Mouse (Mus musculus): ENCODE data around the gene Znrf1.
"Not testable (repeated sequence)": the region's sequence is repeated elsewhere in the genome, so short reads cannot be mapped to it uniquely, and the experiment has no call there.

The Znrf1 gene

GRCm38 (mm10) chr8:111536031-111536977 is at the start of gene Znrf1:
Znrf1 (plus strand) TSS chr8:111536097.
- DNase-seq (ENCODE audit: low read depth, low spot score): peak; percentile 86

DNA sequence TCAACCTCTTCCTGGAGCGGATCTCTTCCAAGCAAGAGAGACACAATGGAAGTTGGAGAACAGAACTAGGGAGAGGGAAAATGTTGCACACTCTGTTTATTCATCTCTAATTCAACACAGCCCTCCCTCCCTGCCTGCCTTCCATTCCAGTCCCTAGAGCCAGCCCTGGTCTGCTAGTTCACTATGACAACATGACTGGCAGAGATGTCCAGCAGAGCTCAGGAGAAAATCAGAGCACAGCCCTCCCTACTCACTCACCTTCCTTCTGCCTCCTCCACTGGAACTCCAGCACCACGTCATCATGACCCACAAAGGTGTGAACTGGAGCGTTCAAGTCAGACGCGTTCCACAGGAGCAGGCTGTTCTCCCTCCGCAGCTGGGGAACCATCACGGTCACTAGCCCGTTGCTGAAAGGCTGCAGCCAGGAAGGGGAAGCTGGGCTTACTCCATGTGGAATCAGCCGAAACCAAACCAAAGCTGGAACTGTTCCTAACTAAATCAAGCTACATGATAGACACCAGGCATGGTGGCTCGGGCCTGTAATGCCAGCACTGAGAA is 45.8 kb upstream of the Znrf1 start:
- no peak for DNase-seq (ENCODE audit: low read depth, low spot score)

DNA sequence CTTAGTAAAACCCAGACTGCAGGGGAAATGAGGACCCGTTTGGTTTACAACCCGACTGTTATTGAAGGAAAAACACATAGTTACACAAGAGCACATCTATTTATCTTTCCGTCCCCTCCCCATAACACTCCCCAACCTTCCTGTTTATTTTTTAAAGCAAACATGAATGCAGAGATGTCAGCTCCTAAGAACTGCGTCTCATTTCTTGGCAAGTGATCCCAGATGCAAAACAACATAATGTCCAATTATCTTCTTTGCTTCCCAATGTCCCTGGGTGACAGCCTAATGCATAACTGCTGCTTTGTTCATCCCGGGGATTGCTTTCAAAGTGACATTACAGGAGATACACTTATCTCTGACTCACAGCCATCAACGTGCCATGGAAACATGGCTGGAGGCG is 44.7 kb upstream of the Znrf1 start:
- DNase-seq (ENCODE audit: low read depth, low spot score): no peak

DNA sequence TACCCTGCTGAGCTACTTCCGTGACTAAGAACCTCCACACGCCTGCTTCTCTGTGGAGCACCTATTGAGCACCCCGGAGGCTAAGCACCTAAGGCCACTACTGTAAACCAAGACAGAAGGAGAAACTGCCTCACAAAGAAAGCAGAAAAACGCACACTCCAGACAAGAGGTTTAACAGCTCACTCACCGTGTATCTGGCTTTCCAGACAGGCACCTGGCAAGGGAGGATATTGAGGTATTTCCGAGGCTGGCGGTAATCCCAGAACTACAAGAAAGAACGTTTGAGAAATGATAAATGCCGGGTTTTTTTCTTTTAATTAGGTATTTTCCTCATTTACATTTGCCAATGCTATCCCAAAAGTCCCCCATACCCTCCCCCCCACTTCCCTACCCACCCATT is 43.4 kb upstream of the Znrf1 start:
- DNase-seq (ENCODE audit: low read depth, low spot score): no peak

DNA sequence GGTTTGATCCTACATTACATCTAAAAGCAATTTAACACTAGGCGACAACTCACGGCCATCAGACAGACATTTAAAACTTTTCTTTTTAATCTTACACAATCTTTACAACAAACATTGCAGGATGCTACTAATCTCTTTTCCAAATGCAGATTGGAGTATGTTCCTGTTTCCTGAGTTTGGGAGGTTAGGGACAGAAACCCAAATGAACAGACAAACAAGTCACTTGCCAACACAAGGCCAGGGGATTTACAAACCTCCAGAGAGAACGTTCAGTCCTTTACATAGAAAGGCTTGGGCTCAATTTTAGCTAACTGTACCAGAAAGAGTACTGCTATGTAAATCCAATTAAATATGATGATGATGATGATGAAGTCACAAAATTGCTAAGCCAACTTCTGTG is 42.7 kb upstream of the Znrf1 start:
- DNase-seq (ENCODE audit: low read depth, low spot score): no peak

- DNase-seq (ENCODE audit: low read depth, low spot score): no peak
These were observed 39.6 kb upstream of the Znrf1 start for GRCm38 (mm10) chr8:111496326-111496725.

GRCm38 (mm10) chr8:111498249-111498648 is 37.6 kb upstream of the Znrf1 start:
- DNase-seq (ENCODE audit: low read depth, low spot score): not testable (repeated sequence)

DNA sequence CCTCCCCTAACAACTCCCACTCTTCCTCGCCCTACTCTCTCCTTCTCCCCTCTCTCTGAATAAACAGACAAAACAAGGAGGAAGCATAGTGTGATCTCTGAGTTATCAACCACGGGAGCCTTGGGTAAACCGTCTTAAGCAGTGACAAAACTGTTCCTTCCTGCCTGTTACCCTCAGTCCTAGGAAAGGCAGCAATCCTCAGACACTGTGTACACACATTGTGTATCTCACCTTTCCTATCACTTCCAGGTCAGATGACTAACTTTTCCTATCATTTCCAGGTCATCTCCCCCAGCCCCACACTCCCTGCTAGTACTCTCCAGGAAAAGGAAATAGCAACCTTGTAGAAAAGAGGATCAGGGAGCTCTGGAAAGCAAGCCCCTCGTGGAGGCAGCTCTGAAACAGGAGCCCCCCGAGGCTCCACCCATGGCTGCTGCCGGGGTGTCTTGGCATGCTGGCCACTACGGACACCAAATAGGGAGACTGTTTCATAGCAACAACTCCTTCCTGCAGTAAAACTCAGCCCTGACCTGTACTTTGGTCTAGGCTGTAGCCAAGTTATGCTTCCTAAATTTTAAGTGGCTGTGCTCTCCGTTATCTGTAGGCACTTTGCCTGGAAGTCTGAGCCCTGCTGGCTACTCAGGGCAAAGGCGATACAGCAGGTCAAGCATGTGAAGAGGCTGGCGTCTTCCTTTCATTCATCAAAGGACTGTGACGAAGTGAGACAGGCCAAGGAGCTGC is 34.0 kb upstream of the Znrf1 start:
- DNase-seq (ENCODE audit: low read depth, low spot score): no peak

GRCm38 (mm10) chr8:111508566-111508965 is 27.3 kb upstream of the Znrf1 start:
- no peak for DNase-seq (ENCODE audit: low read depth, low spot score)

GRCm38 (mm10) chr8:111509278-111509677 is 26.6 kb upstream of the Znrf1 start:
- no peak for DNase-seq (ENCODE audit: low read depth, low spot score)

DNA sequence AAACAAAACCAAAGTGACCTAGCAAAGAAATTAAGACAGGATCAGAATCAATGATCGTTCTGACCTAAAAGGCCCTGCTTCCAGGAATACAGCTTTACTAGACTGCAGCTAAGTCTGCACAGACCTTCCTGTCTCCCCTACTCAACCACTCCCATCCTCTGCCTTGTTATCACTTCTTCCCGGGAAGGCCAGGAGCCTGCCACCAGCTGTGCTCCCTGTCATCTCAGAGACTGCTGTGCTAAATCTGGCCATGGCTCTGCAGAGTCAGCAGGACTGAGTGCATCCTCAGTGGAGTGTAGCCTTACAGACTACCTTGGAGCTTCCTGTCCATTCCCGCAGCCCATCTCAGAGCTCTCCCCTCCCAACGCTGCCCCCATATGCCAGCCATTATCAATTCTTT is 25.5 kb upstream of the Znrf1 start:
- DNase-seq (ENCODE audit: low read depth, low spot score): peak; percentile 8

GRCm38 (mm10) chr8:111512941-111513340 is 23.0 kb upstream of the Znrf1 start:
- no peak for DNase-seq (ENCODE audit: low read depth, low spot score)

DNA sequence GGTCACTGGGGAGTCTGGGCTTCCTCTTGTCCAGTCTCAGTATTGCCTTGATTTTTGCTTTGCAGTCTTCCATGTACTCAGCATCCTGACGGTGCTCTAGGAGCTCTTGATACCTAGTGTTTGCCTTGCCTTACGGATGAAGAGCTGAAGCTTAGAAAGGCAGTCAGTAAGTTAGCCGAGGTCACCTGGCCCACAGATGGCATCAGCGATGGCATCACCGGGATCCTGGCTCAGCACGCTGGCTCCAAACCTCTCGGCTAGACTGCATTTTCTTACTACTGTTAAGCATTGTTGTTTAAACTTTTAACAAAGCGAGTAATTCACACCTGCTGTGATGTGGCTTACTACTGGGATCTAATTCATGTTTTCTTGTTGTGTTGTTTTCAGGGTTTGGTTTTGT is 22.5 kb upstream of the Znrf1 start:
- no peak for DNase-seq (ENCODE audit: low read depth, low spot score)

- DNase-seq (ENCODE audit: low read depth, low spot score): no peak
These were observed 19.4 kb upstream of the Znrf1 start for GRCm38 (mm10) chr8:111516451-111517035.

DNA sequence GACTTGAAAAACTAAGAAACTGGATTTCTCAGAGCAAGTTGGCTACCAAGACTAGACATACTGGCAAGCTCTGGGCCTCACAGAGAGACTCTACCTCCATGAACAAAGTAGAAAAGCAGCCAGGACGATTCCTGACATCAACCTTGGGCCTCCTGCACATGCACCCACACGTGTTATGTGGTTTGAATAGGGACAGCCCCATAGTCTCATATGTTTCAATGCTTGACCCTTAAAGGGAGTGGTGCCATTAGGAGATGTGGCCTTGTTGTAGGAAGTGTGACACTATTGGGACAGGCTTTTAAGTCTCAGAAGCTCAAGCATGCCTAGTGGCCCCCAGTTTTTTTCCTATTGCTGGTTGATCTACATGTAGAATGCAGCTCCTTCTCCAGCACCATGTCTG is 18.4 kb upstream of the Znrf1 start:
- no peak for DNase-seq (ENCODE audit: low read depth, low spot score)

GRCm38 (mm10) chr8:111521713-111522429 is 14.0 kb upstream of the Znrf1 start, which contains the start of gene Wdr59:
Wdr59 (minus strand) TSS chr8:111522092.
- peak; percentile 98 for DNase-seq (ENCODE audit: low read depth, low spot score)

DNA sequence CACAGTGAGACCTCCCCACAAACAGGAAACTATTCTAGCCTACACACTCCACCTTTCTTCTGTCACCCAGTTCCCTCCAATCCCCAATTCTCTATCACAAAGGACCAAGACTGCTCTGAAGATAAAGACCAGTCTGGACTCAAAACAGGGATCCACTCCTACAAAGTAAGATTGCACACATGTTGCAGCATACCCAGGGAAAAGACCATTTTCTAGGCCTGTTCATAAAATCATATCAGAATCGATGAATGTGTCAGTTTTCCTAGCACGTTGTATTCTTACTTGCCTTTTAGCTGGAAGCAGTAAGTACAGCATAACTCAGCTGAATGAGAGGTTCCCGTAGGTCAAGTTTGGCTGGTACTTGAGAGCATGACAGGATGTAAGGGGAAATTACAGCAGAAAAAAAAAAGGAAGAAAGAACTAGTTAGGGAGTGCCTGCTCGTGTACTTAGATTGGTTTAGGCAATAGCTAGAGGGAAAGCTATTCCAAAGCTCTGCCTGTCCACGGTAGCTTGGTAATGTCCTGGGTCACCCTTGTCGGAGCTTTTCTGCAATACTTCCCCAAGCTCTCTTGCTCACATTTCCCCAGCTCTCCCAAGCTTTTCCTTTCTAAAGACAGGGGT is 9.4 kb upstream of the Znrf1 start:
- no peak for DNase-seq (ENCODE audit: low read depth, low spot score)

DNA sequence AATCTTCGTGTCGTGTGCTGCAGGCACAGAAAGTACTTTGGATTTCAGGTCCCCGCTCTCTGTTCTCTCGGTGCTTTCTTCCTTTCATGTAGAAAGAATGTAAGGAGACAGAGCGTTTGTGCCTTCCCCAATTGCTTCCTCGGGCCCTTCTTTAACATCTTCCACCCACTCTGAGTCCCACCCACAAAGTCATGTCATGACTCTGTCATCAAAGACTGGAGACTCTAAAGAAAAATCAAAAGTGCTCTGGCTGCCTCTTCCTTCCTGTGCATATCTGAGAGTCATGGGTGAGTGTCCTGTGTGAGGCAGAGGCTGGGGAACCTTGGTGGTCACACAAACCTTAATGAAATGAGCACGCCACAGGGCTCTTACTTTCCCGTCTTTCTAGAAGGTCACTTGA is 8.7 kb upstream of the Znrf1 start:
- DNase-seq (ENCODE audit: low read depth, low spot score): no peak

GRCm38 (mm10) chr8:111528071-111528470 is 7.8 kb upstream of the Znrf1 start:
- DNase-seq (ENCODE audit: low read depth, low spot score): no peak

DNA sequence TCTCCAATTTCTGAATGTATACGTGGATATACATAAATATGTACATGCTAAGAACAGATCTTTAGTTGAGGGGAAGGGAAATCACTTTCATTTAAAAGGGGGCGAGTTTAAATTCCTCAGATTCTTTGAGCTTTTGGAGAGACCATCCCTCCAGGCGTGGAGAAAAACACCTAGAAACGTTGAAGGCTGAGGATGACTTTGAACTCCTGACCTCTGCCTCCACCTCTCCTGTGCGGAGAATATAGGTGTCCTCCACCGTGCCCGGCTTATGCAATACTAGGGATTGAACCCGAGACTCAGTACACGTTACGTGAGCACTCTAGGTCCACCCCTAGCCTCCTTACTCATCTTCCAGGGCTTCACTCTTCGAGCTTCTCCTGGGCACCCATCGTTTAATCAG is 4.7 kb upstream of the Znrf1 start:
- no peak for DNase-seq (ENCODE audit: low read depth, low spot score)

GRCm38 (mm10) chr8:111531621-111532020 is 4.3 kb upstream of the Znrf1 start:
- no peak for DNase-seq (ENCODE audit: low read depth, low spot score)
